Mouse (Mus musculus): Measurements from ENCODE around the gene Cfd. TPM values are rescaled to one million over a fixed set of nuclear protein-coding genes. Genes with fewer than 3 reads are reported as not detected.

Cfd gene
- total RNA-seq, 2 experiments from 2014 or later, result 47.6 to 86.0 TPM

DNA sequence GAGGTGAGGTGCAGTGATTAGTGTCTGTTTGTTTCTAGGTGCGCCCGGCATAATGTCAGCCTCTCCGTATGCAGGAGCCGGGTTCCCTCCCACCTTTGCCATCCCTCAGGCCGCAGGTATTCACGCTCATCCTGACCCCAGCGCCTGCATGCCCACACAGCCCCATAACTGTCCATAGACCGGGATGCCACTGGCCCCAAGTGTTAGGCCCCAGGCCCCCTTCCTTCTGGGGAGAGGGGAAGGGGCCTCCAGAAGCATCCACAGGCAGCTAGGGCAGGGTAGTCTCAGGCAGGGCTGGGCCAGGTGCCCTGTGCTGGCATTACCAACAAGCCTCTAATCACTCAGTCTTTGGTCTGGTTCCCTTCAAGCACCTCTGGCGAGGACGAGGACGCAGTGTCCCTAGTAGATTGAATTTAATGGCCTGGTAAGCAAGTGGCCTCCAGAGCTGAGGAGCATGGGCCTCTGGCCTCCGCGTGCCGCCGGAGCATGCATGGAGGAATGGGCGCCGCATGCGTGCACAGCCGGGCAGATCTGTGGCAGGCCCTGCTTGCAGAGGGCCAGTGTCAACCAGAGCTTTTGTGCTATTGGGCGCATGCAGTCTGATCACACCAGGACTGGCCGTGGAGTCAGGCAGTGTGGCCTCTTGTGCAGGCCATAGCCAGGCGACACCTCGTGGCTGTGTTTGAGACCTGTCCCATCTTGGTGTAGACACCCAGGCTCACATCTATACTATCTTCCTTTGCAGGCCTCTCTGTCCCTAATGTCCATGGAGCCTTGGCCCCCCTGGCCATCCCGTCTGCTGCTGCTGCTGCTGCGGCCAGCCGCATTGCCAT, 30.4 kb upstream of the Cfd start:
- DNase-seq, result no peak
- intact Hi-C loops (cut with DNase I), result no loop called here

DNA sequence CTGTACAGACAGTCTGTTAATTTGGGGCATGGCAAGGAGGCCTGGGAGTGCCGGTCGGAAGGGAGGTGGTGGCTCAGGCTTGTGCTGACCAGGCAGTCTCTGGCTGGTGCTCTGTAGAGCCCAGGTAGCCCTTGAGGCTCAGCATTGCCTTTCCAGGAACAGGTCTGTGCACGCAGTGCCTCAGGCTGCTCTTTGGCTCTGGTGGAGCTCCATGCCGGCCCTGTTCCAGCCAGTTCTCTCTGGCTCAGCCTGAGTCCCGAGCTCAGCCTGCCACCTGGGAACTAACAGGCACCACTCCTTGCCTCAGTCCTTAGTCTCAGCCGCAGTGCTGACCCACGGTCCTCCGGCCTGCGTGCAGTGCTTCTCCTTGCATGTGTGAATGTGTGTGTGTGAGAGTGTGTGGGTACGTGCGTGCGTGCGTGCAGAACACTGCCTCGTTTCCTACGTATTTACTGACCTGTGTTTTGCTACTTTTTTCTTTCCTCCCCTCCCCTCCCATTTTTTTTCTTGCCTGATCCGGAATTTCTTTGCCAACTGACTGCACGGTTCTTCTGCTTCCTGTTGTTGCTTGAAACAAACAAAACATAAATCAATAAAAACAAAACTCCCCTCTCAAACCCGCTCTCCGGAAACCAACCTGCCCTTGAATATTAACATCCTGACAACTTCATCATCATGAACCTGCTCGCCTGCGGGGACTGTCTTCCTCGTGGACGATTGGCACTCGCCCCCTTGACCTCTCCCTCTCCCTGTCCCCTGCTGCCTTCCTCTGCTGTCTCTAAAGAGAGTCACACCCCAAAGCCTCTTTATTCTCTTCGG, 29.2 kb upstream of the Cfd start:
- DNase-seq, result no peak
- intact Hi-C loops (cut with DNase I), result no loop called here

DNA sequence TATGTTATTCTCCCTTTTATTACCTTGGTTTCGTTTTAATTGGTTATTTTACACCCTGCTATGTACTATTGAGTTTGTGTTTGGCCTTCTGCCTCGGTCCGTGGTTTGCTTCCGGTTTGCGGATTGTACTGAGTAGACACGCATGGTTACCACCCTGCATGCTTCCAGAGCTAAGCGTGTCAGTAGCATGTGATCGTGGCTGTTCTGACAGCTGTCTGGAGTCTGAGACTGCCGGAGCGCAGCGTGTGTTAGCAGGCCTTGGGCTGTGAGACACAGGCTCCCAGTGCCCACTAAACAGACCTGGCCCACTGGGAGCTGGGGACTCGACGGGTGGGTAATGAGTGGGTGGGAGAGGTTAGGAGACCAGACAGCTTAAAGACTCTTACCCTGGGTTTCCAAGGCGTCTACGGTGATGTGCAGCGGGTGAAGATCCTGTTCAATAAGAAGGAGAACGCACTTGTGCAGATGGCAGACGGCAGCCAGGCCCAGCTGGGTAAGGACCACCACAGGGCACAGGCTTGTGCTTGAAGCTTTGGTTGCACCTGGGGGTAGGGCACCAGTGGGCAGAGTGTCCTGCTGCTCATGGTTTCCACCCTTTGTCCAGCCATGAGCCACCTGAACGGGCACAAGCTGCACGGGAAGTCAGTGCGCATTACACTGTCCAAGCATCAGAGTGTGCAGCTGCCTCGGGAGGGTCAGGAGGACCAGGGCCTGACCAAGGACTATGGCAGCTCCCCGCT, 28.4 kb upstream of the Cfd start:
- intact Hi-C loops (cut with DNase I), result no loop called here
- DNase-seq, result no peak

GRCm38 (mm10) chr10:79862925-79863324, 27.7 kb upstream of the Cfd start:
- DNase-seq, result no peak

GRCm38 (mm10) chr10:79864351-79865188, 26.1 kb upstream of the Cfd start:
- intact Hi-C loops (cut with DNase I), result no loop called here
- no peak for DNase-seq

More at GRCm38 (mm10) chr10:79862925-79863324, 27.7 kb upstream of the Cfd start:
- intact Hi-C loops (cut with DNase I), result no loop called here

GRCm38 (mm10) chr10:79865189-79865601, 25.5 kb upstream of the Cfd start:
- DNase-seq, result no peak
- intact Hi-C loops (cut with DNase I), result no loop called here

DNA sequence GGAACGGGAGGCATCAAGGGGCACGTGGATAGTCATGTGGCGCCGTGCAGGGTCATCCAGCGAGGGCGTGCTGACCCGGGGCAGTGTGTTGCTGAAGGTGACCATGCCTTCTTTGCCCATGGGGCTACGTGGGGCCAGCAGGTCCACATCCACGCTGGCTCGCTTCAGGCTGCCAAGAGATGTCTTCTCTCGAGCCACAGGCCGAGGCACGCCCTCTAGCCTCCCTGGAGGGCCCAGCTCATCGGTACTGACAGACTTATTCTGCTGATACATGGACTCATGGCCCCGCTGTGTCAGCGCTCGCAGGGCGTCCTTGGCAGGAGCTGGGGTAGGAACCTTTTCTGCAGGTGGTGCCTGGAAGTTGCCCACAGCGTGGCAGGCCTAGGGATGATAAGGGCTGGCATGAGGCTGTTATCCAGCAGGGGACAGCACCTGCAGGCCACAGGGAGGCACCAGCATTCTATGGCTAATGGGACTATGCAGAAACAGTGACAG, 24.8 kb upstream of the Cfd start:
- intact Hi-C loops (cut with DNase I), result no loop called here
- DNase-seq, result no peak

- intact Hi-C loops (cut with DNase I), result no loop called here
- DNase-seq, result no peak
Measured at GRCm38 (mm10) chr10:79866601-79867000, 24.1 kb upstream of the Cfd start.

GRCm38 (mm10) chr10:79871845-79872244, 18.8 kb upstream of the Cfd start:
- no peak for DNase-seq
- intact Hi-C loops (cut with DNase I), result no loop called here

DNA sequence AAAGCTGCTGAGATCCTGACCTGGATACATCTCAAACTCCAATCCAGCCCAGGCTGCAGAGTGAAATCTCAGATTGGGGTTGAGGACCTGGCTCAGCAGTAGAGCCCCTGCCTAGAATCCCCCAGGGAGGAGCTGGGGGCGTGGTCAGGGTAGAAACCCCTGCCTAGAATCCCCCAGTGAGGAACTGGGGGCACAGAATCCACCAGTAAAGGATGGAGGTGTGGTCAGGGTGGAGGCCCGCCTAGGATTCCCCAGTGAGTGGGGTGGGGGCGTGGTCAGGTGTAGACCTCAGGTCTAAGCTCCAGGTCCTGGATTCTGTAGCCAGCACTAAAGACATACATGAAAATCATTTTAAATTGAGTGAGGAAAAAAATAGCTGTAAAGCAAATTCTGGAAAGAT, 17.8 kb upstream of the Cfd start:
- intact Hi-C loops (cut with DNase I), result no loop called here
- DNase-seq, result no peak

GRCm38 (mm10) chr10:79873313-79873712, 17.3 kb upstream of the Cfd start:
- no peak for DNase-seq
- intact Hi-C loops (cut with DNase I), result no loop called here

DNA sequence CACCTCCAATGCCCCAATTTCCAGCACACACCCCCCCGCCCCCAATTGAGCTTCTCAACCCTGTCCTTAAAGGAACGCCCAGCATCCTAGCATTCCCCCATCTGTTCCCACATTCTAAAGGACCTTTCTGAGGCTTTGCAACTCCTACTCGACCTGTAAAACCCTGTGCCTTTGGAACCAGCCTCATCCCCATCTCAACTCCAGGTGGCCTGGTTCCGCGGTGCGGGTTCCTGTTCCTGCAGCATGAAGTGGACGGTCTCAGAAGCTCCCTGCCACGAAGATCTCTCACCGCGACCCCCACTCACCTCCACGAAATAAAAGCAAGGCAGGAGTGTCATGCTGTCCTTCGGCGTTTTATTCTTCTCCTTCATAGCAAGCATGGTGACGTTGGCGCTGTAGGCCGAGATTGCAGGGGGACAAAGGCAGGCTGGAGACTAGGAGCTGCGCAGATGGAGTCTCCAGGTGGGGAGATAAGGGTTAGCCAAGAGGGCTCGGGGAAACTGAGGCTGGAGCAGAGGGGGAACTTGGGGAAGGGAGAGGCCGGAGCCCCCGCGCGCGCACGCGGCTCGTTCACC, 16.9 kb upstream of the Cfd start:
- no peak for DNase-seq
- intact Hi-C loops (cut with DNase I), result no loop called here

DNA sequence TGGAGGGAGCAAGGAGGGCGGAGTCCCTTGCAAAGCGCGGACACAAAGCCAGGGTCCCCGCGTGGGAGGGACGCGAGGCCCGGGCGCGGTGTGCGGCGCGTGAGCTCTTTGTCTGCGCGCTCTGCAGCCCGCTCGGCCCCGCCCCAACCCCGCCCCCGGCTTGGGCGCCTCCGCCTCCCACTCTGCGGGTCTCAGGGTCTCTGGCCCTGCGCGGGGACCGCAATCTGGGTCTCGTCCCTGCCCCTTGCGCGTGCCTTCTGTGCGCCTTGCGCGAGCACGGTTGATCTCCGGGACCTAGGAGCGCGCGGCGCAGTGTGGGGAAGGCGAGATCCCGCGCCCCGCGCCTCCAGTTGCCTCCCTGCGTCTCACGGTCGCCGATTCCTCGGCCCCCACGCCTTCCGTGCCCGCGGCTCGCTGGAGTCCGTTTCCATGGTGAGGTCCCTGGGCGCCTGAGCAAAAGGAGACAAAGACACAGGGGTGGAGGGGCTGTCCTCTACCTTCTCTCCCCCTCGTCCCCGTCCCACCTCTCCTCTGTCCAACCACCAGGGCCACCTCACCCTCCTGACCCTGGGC, 16.3 kb upstream of the Cfd start, which contains the start of the genes Prtn3 and Plppr3:
Gene Prtn3 (plus strand): TSS at position 187 of the 573 bp plus-strand sequence.
Gene Plppr3 (minus strand): TSS at position 345 of the 573 bp plus-strand sequence.
- DNase-seq, result no peak
- intact Hi-C loops (cut with DNase I), result no loop called here

- DNase-seq, result no peak
- intact Hi-C loops (cut with DNase I), result no loop called here
Measured at GRCm38 (mm10) chr10:79877174-79877573, 13.5 kb upstream of the Cfd start.

DNA sequence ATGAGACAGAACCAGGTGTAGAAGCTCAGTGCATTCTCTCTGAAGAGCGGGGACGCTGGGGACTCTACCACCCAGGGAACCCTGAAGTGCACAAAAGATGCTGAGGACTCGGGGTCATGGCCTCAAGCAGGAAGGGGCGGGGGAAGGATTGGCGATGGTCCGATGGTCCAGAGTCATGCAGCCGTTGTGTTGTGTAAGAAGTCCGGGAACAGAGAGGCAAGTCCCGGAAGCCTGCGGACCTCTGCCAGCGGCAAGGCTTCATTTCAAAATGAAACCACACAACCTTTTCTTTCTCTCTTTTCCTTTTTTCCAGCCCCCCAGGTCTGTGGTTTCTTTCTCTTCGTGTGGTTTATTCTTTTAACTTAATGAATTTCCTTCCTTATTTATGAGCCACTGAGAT, 12.9 kb upstream of the Cfd start:
- DNase-seq, result peak; percentile 55 to 58
- intact Hi-C loops (cut with DNase I), result no loop called here

- intact Hi-C loops (cut with DNase I), result no loop called here
Measured at GRCm38 (mm10) chr10:79879527-79879926, 11.1 kb upstream of the Cfd start.

DNA sequence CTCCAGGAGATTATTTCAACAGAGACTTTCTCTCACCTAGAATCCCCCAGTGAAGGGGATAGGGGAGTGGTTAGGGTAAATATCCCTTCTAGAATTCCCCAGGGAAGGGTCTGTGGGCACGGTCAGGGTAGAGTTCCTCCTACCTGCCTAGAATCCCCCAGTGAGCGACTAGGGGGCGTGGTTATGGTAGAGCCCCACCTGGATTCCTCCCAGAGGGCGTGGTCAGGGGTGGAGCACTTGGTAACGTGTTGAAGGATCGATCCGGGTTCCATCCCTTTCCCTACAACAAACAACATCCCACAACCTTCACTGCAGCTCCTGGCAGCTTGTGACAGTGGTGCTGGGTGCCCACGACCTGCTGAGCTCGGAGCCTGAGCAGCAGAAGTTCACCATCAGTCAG, 9.9 kb upstream of the Cfd start:
- intact Hi-C loops (cut with DNase I), result loop anchor here (5.0 kb wide), 1 partner anchor 48 kb away; no protein-coding TSS in a partner anchor
- DNase-seq, result no peak

More at GRCm38 (mm10) chr10:79879527-79879926, 11.1 kb upstream of the Cfd start:
- no peak for DNase-seq

DNA sequence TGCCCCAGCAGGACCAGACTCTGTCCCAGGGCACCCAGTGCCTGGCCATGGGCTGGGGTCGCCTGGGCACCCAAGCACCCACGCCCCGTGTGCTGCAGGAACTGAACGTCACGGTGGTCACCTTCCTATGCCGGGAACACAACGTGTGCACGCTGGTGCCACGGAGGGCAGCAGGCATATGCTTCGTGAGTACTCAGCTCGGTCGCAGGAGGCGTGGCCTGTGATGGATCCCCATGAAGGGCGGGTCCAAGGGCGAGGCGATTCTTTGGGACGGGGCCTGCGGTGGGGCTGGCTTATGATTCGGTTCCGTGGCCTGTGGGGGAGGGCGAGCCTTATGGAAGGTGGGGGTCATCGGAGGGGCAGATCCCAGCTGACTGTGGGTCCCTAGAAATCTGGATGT, 8.7 kb upstream of the Cfd start:
- no peak for DNase-seq
- intact Hi-C loops (cut with DNase I), result loop anchor here (5.0 kb wide), 1 partner anchor 50 kb away; no protein-coding TSS in a partner anchor

Data from gastrocnemius, postnatal 36 days (tissue).